Mouse (Mus musculus): Measurements from ENCODE around the gene Dpp9.

The Dpp9 gene

GRCm38 (mm10) chr17:56254695-56255094, 36.0 kb upstream of the Dpp9 start:
- ChIA-PET CTCF (interaction anchor here in 3 of 4 experiments (0.6 to 3.2 kb wide), 58 partner anchors 8 to 542 kb away, joined by 3 to 46 read pairs (median 5); partner anchors contain the start of genes Dpp9 (in 2 of the 3), Hdgfl2 (in 1 of the 3), Kdm4b (in 1 of the 3) and Plin3 (in 1 of the 3)), POLR2A (interaction anchor here in 3 of 4 experiments (0.6 to 64.8 kb wide), 27 partner anchors 8 to 418 kb away, joined by 3 to 2494 read pairs (median 6); partner anchors contain the start of genes Uhrf1 (in 2 of the 3), Arrdc5 (in 1 of the 3), Chaf1a (in 1 of the 3) and Dpp9 (in 1 of the 3))

- CTCF ChIA-PET, result interaction anchor here in 3 of 4 experiments (0.7 to 1.9 kb wide), 14 partner anchors 10 to 211 kb away, joined by 3 to 14 read pairs (median 4); partner anchors contain the start of gene Dpp9 (in 1 of the 3)
- POLR2A ChIA-PET, result interaction anchor here in 3 of 4 experiments (0.6 to 1.9 kb wide), 19 partner anchors 10 to 229 kb away, joined by 3 to 9 read pairs (median 3); partner anchors contain the start of gene Dpp9 (in 2 of the 3)
Observed at GRCm38 (mm10) chr17:56251136-56251829, 32.6 kb upstream of the Dpp9 start.

GRCm38 (mm10) chr17:56245608-56246007, 26.9 kb upstream of the Dpp9 start:
- CTCF ChIA-PET, result interaction anchor here in 2 of 4 experiments (0.6 to 1.1 kb wide), 2 partner anchors 9 to 175 kb away, joined by 3 to 4 read pairs; no protein-coding TSS in a partner anchor
- POLR2A ChIA-PET, result interaction anchor here in 1 of 4 experiments (0.6 to 1.5 kb wide), 4 partner anchors 10 to 588 kb away, joined by 3 to 4 read pairs (median 3); partner anchors contain the start of gene Hdgfl2

GRCm38 (mm10) chr17:56241541-56242401, 23.1 kb upstream of the Dpp9 start:
- CTCF ChIA-PET, result interaction anchor here in 3 of 4 experiments (0.5 to 3.9 kb wide), 21 partner anchors 9 to 290 kb away, joined by 3 to 46 read pairs (median 4); partner anchors contain the start of gene Fem1a (in 1 of the 3)

GRCm38 (mm10) chr17:56233818-56234469, 15.2 kb upstream of the Dpp9 start:
- POLR2A ChIA-PET, result interaction anchor here in 3 of 4 experiments (0.6 to 3.0 kb wide), 11 partner anchors 8 to 59 kb away, joined by 3 to 15 read pairs (median 3); partner anchors contain the start of gene Dpp9 (in 1 of the 3)
- CTCF ChIA-PET, result interaction anchor here in 3 of 4 experiments (0.6 to 1.9 kb wide), 4 partner anchors 17 to 30 kb away, joined by 3 to 4 read pairs (median 4); no protein-coding TSS in a partner anchor

More at GRCm38 (mm10) chr17:56241541-56242401, 23.1 kb upstream of the Dpp9 start:
- POLR2A ChIA-PET, result interaction anchor here (0.5 to 2.6 kb wide), 64 partner anchors 8 to 523 kb away, joined by 3 to 45 read pairs (median 4); partner anchors contain the start of genes Dpp9 (in 3 of the 4), Chaf1a (in 2 of the 4), Dus3l (in 1 of the 4) and Fem1a (in 1 of the 4)

- ChIA-PET CTCF (interaction anchor here in 3 of 4 experiments (0.6 to 1.9 kb wide), 4 partner anchors 18 to 31 kb away, joined by 3 to 4 read pairs (median 4); no protein-coding TSS in a partner anchor), POLR2A (interaction anchor here in 2 of 4 experiments (0.7 to 3.0 kb wide), 8 partner anchors 8 to 59 kb away, joined by 3 to 15 read pairs (median 3); no protein-coding TSS in a partner anchor)
Observed at GRCm38 (mm10) chr17:56233389-56233788, 14.7 kb upstream of the Dpp9 start.

- POLR2A ChIA-PET, result interaction anchor here in 2 of 4 experiments (0.8 to 1.3 kb wide), 3 partner anchors 10 to 26 kb away, joined by 3 to 4 read pairs (median 4); no protein-coding TSS in a partner anchor
- CTCF ChIA-PET, result no interaction called here
Observed at GRCm38 (mm10) chr17:56229943-56230342, 11.2 kb upstream of the Dpp9 start.

GRCm38 (mm10) chr17:56226566-56226965, 7.9 kb upstream of the Dpp9 start:
- ChIA-PET CTCF (interaction anchor here in 2 of 4 experiments (0.6 to 2.3 kb wide), 4 partner anchors 28 to 235 kb away, joined by 3 to 13 read pairs (median 5); no protein-coding TSS in a partner anchor), POLR2A (interaction anchor here in 3 of 4 experiments (0.7 to 3.6 kb wide), 26 partner anchors 8 to 651 kb away, joined by 3 to 48 read pairs (median 5); partner anchors contain the start of genes Dpp9 (in 2 of the 3), Fem1a (in 1 of the 3), Hdgfl2 (in 1 of the 3) and Kdm4b (in 1 of the 3))

GRCm38 (mm10) chr17:56224916-56225315, 6.2 kb upstream of the Dpp9 start:
- POLR2A ChIA-PET, result interaction anchor here in 3 of 4 experiments (0.6 to 3.6 kb wide), 72 partner anchors 8 to 537 kb away, joined by 3 to 48 read pairs (median 4); partner anchors contain the start of genes Kdm4b (in 2 of the 3), Chaf1a (in 1 of the 3), Fem1a (in 1 of the 3) and Hdgfl2 (in 1 of the 3)
- CTCF ChIA-PET, result interaction anchor here in 3 of 4 experiments (0.6 to 2.3 kb wide), 12 partner anchors 15 to 402 kb away, joined by 3 to 13 read pairs (median 5); partner anchors contain the start of genes Lonp1 (in 1 of the 3) and Sh3gl1 (in 1 of the 3)

- CTCF ChIA-PET, result interaction anchor here in 3 of 4 experiments (0.9 to 3.0 kb wide), 6 partner anchors 19 to 151 kb away, joined by 3 to 27 read pairs (median 9); partner anchors contain the start of gene Fem1a (in 1 of the 3)
- POLR2A ChIA-PET, result interaction anchor here in 2 of 4 experiments (0.9 to 4.3 kb wide), 12 partner anchors 10 to 180 kb away, joined by 3 to 25 read pairs (median 4); partner anchors contain the start of genes Fem1a (in 1 of the 2) and Hdgfl2 (in 1 of the 2)
Observed at GRCm38 (mm10) chr17:56219805-56220204, 1.1 kb upstream of the Dpp9 start.

- ChIA-PET CTCF (interaction anchor here (0.6 to 3.0 kb wide), 15 partner anchors 12 to 183 kb away, joined by 3 to 27 read pairs (median 5); partner anchors contain the start of genes Fem1a (in 1 of the 4) and Sh3gl1 (in 1 of the 4)), POLR2A (interaction anchor here (0.6 to 4.3 kb wide), 57 partner anchors 8 to 267 kb away, joined by 3 to 25 read pairs (median 4); partner anchors contain the start of genes Chaf1a (in 2 of the 4), Hdgfl2 (in 2 of the 4), Ebi3 (in 1 of the 4) and Fem1a (in 1 of the 4))
Observed at GRCm38 (mm10) chr17:56219251-56219650, 546 bp upstream of the Dpp9 start.

- CTCF ChIA-PET, result interaction anchor here in 3 of 4 experiments (0.6 to 2.5 kb wide), 7 partner anchors 17 to 181 kb away, joined by 3 to 12 read pairs (median 4); partner anchors contain the start of genes Fem1a (in 1 of the 3) and Sh3gl1 (in 1 of the 3)
- POLR2A ChIA-PET, result interaction anchor here (0.7 to 4.3 kb wide), 30 partner anchors 8 to 208 kb away, joined by 3 to 25 read pairs (median 6); partner anchors contain the start of genes Hdgfl2 (in 2 of the 4), Fem1a (in 1 of the 4) and Kdm4b (in 1 of the 4)
Observed at GRCm38 (mm10) chr17:56217670-56218069, 1.0 kb downstream of the Dpp9 start.

GRCm38 (mm10) chr17:56214229-56214628, 4.5 kb downstream of the Dpp9 start:
- CTCF ChIA-PET, result interaction anchor here in 2 of 4 experiments (0.8 to 1.6 kb wide), 3 partner anchors 50 to 339 kb away, joined by 3 to 5 read pairs (median 3); no protein-coding TSS in a partner anchor
- POLR2A ChIA-PET, result interaction anchor here in 3 of 4 experiments (0.6 to 1.4 kb wide), 4 partner anchors 11 to 89 kb away, joined by 3 read pairs; partner anchors contain the start of gene Uhrf1 (in 1 of the 3)

GRCm38 (mm10) chr17:56212676-56213075, 6.0 kb downstream of the Dpp9 start:
- CTCF ChIA-PET, result interaction anchor here in 1 of 4 experiments (1.6 kb wide), 1 partner anchor 12 kb away, joined by 5 read pairs; no protein-coding TSS in a partner anchor
- POLR2A ChIA-PET, result interaction anchor here in 3 of 4 experiments (0.6 to 2.3 kb wide), 3 partner anchors 12 to 121 kb away, joined by 3 to 7 read pairs (median 5); no protein-coding TSS in a partner anchor

GRCm38 (mm10) chr17:56211090-56211489, 7.6 kb downstream of the Dpp9 start:
- CTCF ChIA-PET, result interaction anchor here in 2 of 4 experiments (0.5 to 1.6 kb wide), 4 partner anchors 10 to 53 kb away, joined by 3 to 5 read pairs (median 4); no protein-coding TSS in a partner anchor
- POLR2A ChIA-PET, result interaction anchor here in 2 of 4 experiments (0.6 to 2.3 kb wide), 3 partner anchors 14 to 86 kb away, joined by 3 to 7 read pairs (median 5); no protein-coding TSS in a partner anchor
